17 mouse cellular contexts compared by ENCODE assay signal in the genomic region with DNA sequence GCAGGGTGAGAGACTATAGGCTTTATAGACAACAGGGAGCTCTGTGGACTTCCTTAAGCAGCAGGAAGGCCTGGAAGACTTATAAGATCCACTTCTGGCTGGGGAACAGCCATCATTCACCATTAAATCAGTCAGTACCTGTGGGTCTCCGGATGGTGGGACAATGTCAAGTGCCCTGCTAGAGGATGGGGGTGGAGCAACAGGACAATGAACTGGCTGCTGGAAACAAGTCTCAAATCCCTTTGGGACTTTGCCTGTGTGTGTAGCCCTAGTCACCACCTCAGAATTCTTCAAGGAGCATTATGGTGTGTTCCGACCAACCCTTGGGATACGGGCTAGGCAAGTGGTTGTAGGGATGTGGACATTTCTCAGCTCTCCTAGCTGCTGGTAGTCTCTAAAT.
"Had no signal": no experiment of that assay in that cellular context is flagged by ENCODE, and none has a peak within 500 bp of the region (broad histone marks: within the 10 kb centered on the region; RNA-seq: fewer than 3 reads in every experiment).

No protein-coding gene starts in this region.

- H3K9ac ChIP-seq: neural tube, embryonic 12.5 days; neural tube, embryonic 13.5 days; neural tube, embryonic 15.5 days; stomach, embryonic 15.5 days had no signal

- H3K4me3 ChIP-seq: neural tube, embryonic 12.5 days; neural tube, embryonic 13.5 days; neural tube, embryonic 15.5 days; stomach, embryonic 15.5 days had no signal

- H3K4me1 ChIP-seq: neural tube, embryonic 12.5 days; neural tube, embryonic 13.5 days; neural tube, embryonic 15.5 days; stomach, embryonic 15.5 days had no signal

- H3K36me3 ChIP-seq: neural tube, embryonic 12.5 days; neural tube, embryonic 13.5 days; neural tube, embryonic 15.5 days; stomach, embryonic 15.5 days had no signal

- H3K9me3 ChIP-seq: neural tube, embryonic 12.5 days; neural tube, embryonic 13.5 days; neural tube, embryonic 15.5 days; stomach, embryonic 15.5 days had no signal

- H3K27ac ChIP-seq: neural tube, embryonic 12.5 days; neural tube, embryonic 13.5 days; neural tube, embryonic 15.5 days; stomach, embryonic 15.5 days; stomach, postnatal 0 days had no signal

- H3K27me3 ChIP-seq: neural tube, embryonic 12.5 days; neural tube, embryonic 13.5 days; neural tube, embryonic 15.5 days; stomach, embryonic 15.5 days had no signal

- DNase-seq: retina, postnatal 1 day; right cerebral cortex, adult 18-20 months; right cerebral cortex, postnatal 14 days; right cerebral cortex, postnatal 25 days; right cerebral cortex, postnatal 4 days; spleen, adult 18-20 months; thymus, adult 18-20 months; thymus, adult 2 months; thymus, postnatal 14 days; thymus, postnatal 25 days; thymus, postnatal 36 days; thymus, postnatal 4 days had no signal

- H3K4me2 ChIP-seq: neural tube, embryonic 12.5 days; neural tube, embryonic 13.5 days; neural tube, embryonic 15.5 days; stomach, embryonic 15.5 days had no signal
